Mouse (Mus musculus) neural tube, embryonic 12.5 days (tissue): Measurements from ENCODE around the gene Ppp4r2. TPM values are rescaled to one million over a fixed set of nuclear protein-coding genes. Genes with fewer than 3 reads are reported as not detected.
"Not testable (repeated sequence)": the region's sequence is repeated elsewhere in the genome, so short reads cannot be mapped to it uniquely, and the experiment has no call there.

Experiments used
- ATAC-seq: fragments of 200-750 bp; cut with Nextera tagmentation; 2 replicates; pipeline ENCODE4 v1.8.0; 2017; ENCODE audit warnings: low read depth, mild to moderate bottlenecking, moderate TSS enrichment, moderate library complexity; ENCODE audit not compliant: low FRiP score
- H3K27ac ChIP-seq: fragments of 300-500 bp; sonication (generic); 2 replicates; pipeline ENCODE4 v1.5.1; 2016
- H3K27me3 ChIP-seq: fragments of 300-500 bp; sonication (generic); replicated peaks from 2 replicates; pipeline ENCODE4 v1.6.1; 2016; ENCODE audit warnings: mild to moderate bottlenecking
- H3K36me3 ChIP-seq: fragments of 300-500 bp; sonication (generic); 2 replicates; pipeline ENCODE4 v1.6.1; 2016; ENCODE audit warnings: mild to moderate bottlenecking
- H3K4me1 ChIP-seq: fragments of 300-500 bp; sonication (generic); 2 replicates; pipeline ENCODE4 v1.6.1; 2016
- H3K4me2 ChIP-seq: fragments of 300-500 bp; sonication (generic); replicated peaks from 2 replicates; pipeline ENCODE4 v1.6.1; 2016; ENCODE audit warnings: mild to moderate bottlenecking
- H3K4me3 ChIP-seq: fragments of 300-500 bp; sonication (generic); 2 replicates; pipeline ENCODE4 v1.5.1; 2016
- H3K9ac ChIP-seq: fragments of 300-500 bp; sonication (generic); 2 replicates; pipeline ENCODE4 v1.6.1; 2016; ENCODE audit warnings: mild to moderate bottlenecking
- H3K9me3 ChIP-seq: fragments of 300-500 bp; sonication (generic); 2 replicates; pipeline ENCODE4 v1.6.1; 2016; ENCODE audit warnings: mild to moderate bottlenecking
- WGBS: fragments of 180-500 bp; shearing (Covaris S2); methylation state at CpG from one replicate; pipeline ENCODE4 v1.1.7; 2016; 5-methylcytosine and 5-hydroxymethylcytosine counted together
- polyA plus RNA-seq: library from polyadenylated mRNA; unstranded; fragments of >200 nt; fragmentation: Nextera tagmentation; extraction: Ambion mirVana; gene quantifications from 2 replicates; pipeline ENCODE4 v1.2.1, GENCODE M21; 2016

Ppp4r2 gene
- polyA plus RNA-seq, 1 experiment from 2014 or later = 25.2 TPM

GRCm38 (mm10) chr6:100834489-100835160, 1.2 kb downstream of the Ppp4r2 start:
- no peaks in the 10 kb centered on the region for H3K27me3 ChIP-seq

GRCm38 (mm10) chr6:100845058-100845457, 11.6 kb downstream of the Ppp4r2 start:
- H3K4me3 ChIP-seq = no peak overlapping the region
- H3K4me1 ChIP-seq = no peaks in the 10 kb centered on the region
- no peak overlapping the region for H3K4me2 ChIP-seq
- no peak for ATAC-seq
- 95% methylated on average over 4 of the region's 4 CpGs for WGBS
- H3K27ac ChIP-seq = no peak overlapping the region
- peaks cover 47% of the 10 kb centered on the region for H3K36me3 ChIP-seq
- H3K9ac ChIP-seq = no peak overlapping the region
- no peaks in the 10 kb centered on the region for H3K9me3 ChIP-seq
- H3K27me3 ChIP-seq = no peaks in the 10 kb centered on the region

More at GRCm38 (mm10) chr6:100834489-100835160, 1.2 kb downstream of the Ppp4r2 start:
- H3K4me3 ChIP-seq = peak overlapping the region; percentile 85
- H3K4me2 ChIP-seq = peak overlapping the region; percentile 66
- peaks cover 40% of the 10 kb centered on the region for H3K36me3 ChIP-seq
- H3K27ac ChIP-seq = no peak overlapping the region
- H3K9ac ChIP-seq = peak overlapping the region; percentile 81
- 40% methylated on average over 9 of the region's 9 CpGs for WGBS
- no peak for ATAC-seq
- H3K9me3 ChIP-seq = no peaks in the 10 kb centered on the region
- H3K4me1 ChIP-seq = peaks cover 18% of the 10 kb centered on the region

- H3K4me2 ChIP-seq = no peak overlapping the region
- peaks cover 32% of the 10 kb centered on the region for H3K36me3 ChIP-seq
- H3K27me3 ChIP-seq = no peaks in the 10 kb centered on the region
- H3K4me1 ChIP-seq = no peaks in the 10 kb centered on the region
- no peaks in the 10 kb centered on the region for H3K9me3 ChIP-seq
- H3K27ac ChIP-seq = no peak overlapping the region
- H3K4me3 ChIP-seq = no peak overlapping the region
- no peak for ATAC-seq
- 94% methylated on average over 5 of the region's 5 CpGs for WGBS
- H3K9ac ChIP-seq = no peak overlapping the region
These were observed 13.8 kb downstream of the Ppp4r2 start for GRCm38 (mm10) chr6:100847264-100847663.

GRCm38 (mm10) chr6:100848682-100849375, 15.4 kb downstream of the Ppp4r2 start:
- 92% methylated on average over 9 of the region's 9 CpGs for WGBS
- Histone ChIP-seq H3K4me2 (no peak overlapping the region), H3K36me3 (peaks cover 23% of the 10 kb centered on the region), H3K27me3 (no peaks in the 10 kb centered on the region), H3K27ac (no peak overlapping the region), H3K4me1 (no peaks in the 10 kb centered on the region), H3K9me3 (no peaks in the 10 kb centered on the region), H3K9ac (no peak overlapping the region), H3K4me3 (no peak overlapping the region)
- no peak for ATAC-seq

GRCm38 (mm10) chr6:100850671-100851081, 17.3 kb downstream of the Ppp4r2 start:
- H3K4me2 ChIP-seq = no peak overlapping the region
- H3K27me3 ChIP-seq = no peaks in the 10 kb centered on the region
- no peak overlapping the region for H3K9ac ChIP-seq
- H3K36me3 ChIP-seq = peaks cover 25% of the 10 kb centered on the region
- no peak overlapping the region for H3K27ac ChIP-seq
- WGBS = 91% methylated on average over 9 of the region's 9 CpGs
- H3K4me3 ChIP-seq = no peak overlapping the region
- no peaks in the 10 kb centered on the region for H3K9me3 ChIP-seq
- no peak for ATAC-seq
- H3K4me1 ChIP-seq = no peaks in the 10 kb centered on the region

GRCm38 (mm10) chr6:100851083-100851482, 17.7 kb downstream of the Ppp4r2 start:
- Histone ChIP-seq H3K27me3 (no peaks in the 10 kb centered on the region), H3K4me1 (no peaks in the 10 kb centered on the region), H3K9me3 (no peaks in the 10 kb centered on the region), H3K9ac (no peak overlapping the region), H3K36me3 (peaks cover 23% of the 10 kb centered on the region), H3K4me3 (no peak overlapping the region), H3K27ac (no peak overlapping the region), H3K4me2 (no peak overlapping the region)
- no peak for ATAC-seq
- 94% methylated on average over 5 of the region's 5 CpGs for WGBS

GRCm38 (mm10) chr6:100865321-100865720, 31.9 kb downstream of the Ppp4r2 start:
- Histone ChIP-seq H3K9me3 (no peaks in the 10 kb centered on the region), H3K4me3 (no peak overlapping the region), H3K4me2 (no peak overlapping the region), H3K9ac (no peak overlapping the region), H3K4me1 (no peaks in the 10 kb centered on the region), H3K27ac (no peak overlapping the region), H3K27me3 (no peaks in the 10 kb centered on the region), H3K36me3 (peaks cover 28% of the 10 kb centered on the region)
- ATAC-seq = no peak
- 87% methylated on average over 6 of the region's 6 CpGs for WGBS

- not testable (repeated sequence) for H3K4me2 ChIP-seq, H3K4me3 ChIP-seq, H3K27ac ChIP-seq, H3K9me3 ChIP-seq, H3K9ac ChIP-seq, H3K4me1 ChIP-seq, ATAC-seq, H3K27me3 ChIP-seq
- peaks cover 28% of the 10 kb centered on the region for H3K36me3 ChIP-seq
- WGBS = 68% methylated on average over 3 of the region's 5 CpGs
These were observed 32.4 kb downstream of the Ppp4r2 start for GRCm38 (mm10) chr6:100865788-100866187.

GRCm38 (mm10) chr6:100866246-100866645, 32.8 kb downstream of the Ppp4r2 start:
- not testable (repeated sequence) for ATAC-seq

GRCm38 (mm10) chr6:100868863-100869262, 35.4 kb downstream of the Ppp4r2 start:
- Histone ChIP-seq H3K4me1 (no peaks in the 10 kb centered on the region), H3K27me3 (no peaks in the 10 kb centered on the region), H3K4me3 (no peak overlapping the region), H3K9ac (no peak overlapping the region), H3K4me2 (no peak overlapping the region), H3K36me3 (peaks cover 17% of the 10 kb centered on the region), H3K9me3 (no peaks in the 10 kb centered on the region), H3K27ac (no peak overlapping the region)
- ATAC-seq = no peak
- 43% methylated on average over 5 of the region's 5 CpGs for WGBS

More at GRCm38 (mm10) chr6:100866246-100866645, 32.8 kb downstream of the Ppp4r2 start:
- peaks cover 28% of the 10 kb centered on the region for H3K36me3 ChIP-seq
- H3K27me3 ChIP-seq, H3K4me3 ChIP-seq, H3K4me1 ChIP-seq, H3K4me2 ChIP-seq, H3K9me3 ChIP-seq, H3K27ac ChIP-seq, H3K9ac ChIP-seq: not testable (repeated sequence)
- WGBS = 90% methylated on average over 5 of the region's 5 CpGs

- H3K9ac ChIP-seq = no peak overlapping the region
- no peak for ATAC-seq
- peaks cover 13% of the 10 kb centered on the region for H3K36me3 ChIP-seq
- 88% methylated on average over 9 of the region's 9 CpGs for WGBS
- H3K4me3 ChIP-seq = no peak overlapping the region
- H3K4me1 ChIP-seq = no peaks in the 10 kb centered on the region
- no peaks in the 10 kb centered on the region for H3K9me3 ChIP-seq
- no peak overlapping the region for H3K4me2 ChIP-seq
- H3K27me3 ChIP-seq = no peaks in the 10 kb centered on the region
- no peak overlapping the region for H3K27ac ChIP-seq
These were observed 36.5 kb downstream of the Ppp4r2 start for GRCm38 (mm10) chr6:100869909-100870308.

GRCm38 (mm10) chr6:100873191-100873590, 39.8 kb downstream of the Ppp4r2 start:
- Histone ChIP-seq H3K27me3 (no peaks in the 10 kb centered on the region), H3K9me3 (0 out of 2 replicates have a peak, but pooled peaks cover 6% of the 10 kb centered on the region), H3K27ac (no peak overlapping the region), H3K4me3 (no peak overlapping the region), H3K4me2 (no peak overlapping the region), H3K9ac (no peak overlapping the region), H3K4me1 (no peaks in the 10 kb centered on the region), H3K36me3 (peaks cover 3% of the 10 kb centered on the region; the same call in 1 of the 2 replicates)
- 79% methylated on average over 6 of the region's 6 CpGs for WGBS
- no peak for ATAC-seq
